Mouse (Mus musculus): ENCODE measurements at regions not wholly inside any gene's neighbourhood (a gene's known extent, or its start where the extent isn't known, plus 50 kb on each side); places are given as distances from the start of the nearest gene placed in this dataset.
A peak's percentile ranks its signal among the peaks of the same experiment; 100 is the strongest.

GRCm38 (mm10) chr13:35377487-35377886 is 282.1 kb upstream of the Cdyl start:
- Histone ChIP-seq H3K4me3 (ENCODE audit: low read depth, low read length) (no peak overlapping the region), H3K4me2 (ENCODE audit: low read depth, low read length) (no peak overlapping the region), H3K27ac (ENCODE audit: low read depth) (no peak overlapping the region), H3K9me3 (replicated peaks; ENCODE audit: control insufficient read depth, low read length) (no peaks in the 10 kb centered on the region), H3K9ac (replicated peaks; ENCODE audit: low read depth, low read length) (no peak overlapping the region), H3K27me3 (ENCODE audit: control insufficient read depth, insufficient read depth, low read length) (no peaks in the 10 kb centered on the region), H3K36me3 (replicated peaks; ENCODE audit: control insufficient read depth, insufficient read depth, low read length) (no peaks in the 10 kb centered on the region), H3K4me1 (ENCODE audit: control insufficient read depth, insufficient read depth) (no peaks in the 10 kb centered on the region)
- WGBS = 85% methylated on average over 2 of the region's 2 CpGs
- no peak for ATAC-seq (ENCODE audit: insufficient read depth, low read depth)
- no peak for DNase-seq (ENCODE audit: low spot score)
- TF ChIP-seq CTCF (IDR thresholded peaks at IDR 0.05; ENCODE audit: low read depth) = no peak
- TF ChIP-seq EP300 (IDR thresholded peaks at IDR 0.05; ENCODE audit: low read depth) = no peak

GRCm38 (mm10) chr13:35379500-35379899 is 280.1 kb upstream of the Cdyl start:
- Histone ChIP-seq H3K4me3 (ENCODE audit: low read depth, low read length) (no peak overlapping the region), H3K27me3 (ENCODE audit: control insufficient read depth, insufficient read depth, low read length) (no peaks in the 10 kb centered on the region), H3K4me2 (ENCODE audit: low read depth, low read length) (no peak overlapping the region), H3K9me3 (replicated peaks; ENCODE audit: control insufficient read depth, low read length) (no peaks in the 10 kb centered on the region), H3K27ac (ENCODE audit: low read depth) (no peak overlapping the region), H3K36me3 (replicated peaks; ENCODE audit: control insufficient read depth, insufficient read depth, low read length) (no peaks in the 10 kb centered on the region), H3K9ac (replicated peaks; ENCODE audit: low read depth, low read length) (no peak overlapping the region), H3K4me1 (ENCODE audit: control insufficient read depth, insufficient read depth) (peaks cover 13% of the 10 kb centered on the region)
- TF ChIP-seq CTCF (IDR thresholded peaks at IDR 0.05; ENCODE audit: low read depth) = no peak
- no peak for TF ChIP-seq EP300 (IDR thresholded peaks at IDR 0.05; ENCODE audit: low read depth)
- 85% methylated on average over 2 of the region's 2 CpGs for WGBS
- DNase-seq (ENCODE audit: low spot score) (no peak), ATAC-seq (ENCODE audit: insufficient read depth, low read depth) (no peak)

- 58% methylated on average over 3 of the region's 3 CpGs for WGBS
- no peak for ATAC-seq (ENCODE audit: insufficient read depth, low read depth)
- H3K4me3 ChIP-seq (ENCODE audit: low read depth, low read length) = no peak overlapping the region
- DNase-seq (ENCODE audit: low spot score) = no peak
- no peak for TF ChIP-seq EP300 (IDR thresholded peaks at IDR 0.05; ENCODE audit: low read depth)
- no peaks in the 10 kb centered on the region for H3K27me3 ChIP-seq (ENCODE audit: control insufficient read depth, insufficient read depth, low read length)
- peaks cover 15% of the 10 kb centered on the region for H3K4me1 ChIP-seq (ENCODE audit: control insufficient read depth, insufficient read depth)
- H3K36me3 ChIP-seq (replicated peaks; ENCODE audit: control insufficient read depth, insufficient read depth, low read length) = no peaks in the 10 kb centered on the region
- no peak overlapping the region for H3K4me2 ChIP-seq (ENCODE audit: low read depth, low read length)
- H3K9me3 ChIP-seq (replicated peaks; ENCODE audit: control insufficient read depth, low read length) = no peaks in the 10 kb centered on the region
- no peak overlapping the region for H3K9ac ChIP-seq (replicated peaks; ENCODE audit: low read depth, low read length)
- no peak overlapping the region for H3K27ac ChIP-seq (ENCODE audit: low read depth)
These were observed 279.2 kb upstream of the Cdyl start for GRCm38 (mm10) chr13:35380224-35381009.

- DNase-seq (ENCODE audit: low spot score) = no peak
- ATAC-seq (ENCODE audit: insufficient read depth, low read depth) = no peak
- TF ChIP-seq CTCF (IDR thresholded peaks at IDR 0.05; ENCODE audit: low read depth) = no peak
- no peak for TF ChIP-seq EP300 (IDR thresholded peaks at IDR 0.05; ENCODE audit: low read depth)
These were observed 278.0 kb upstream of the Cdyl start for GRCm38 (mm10) chr13:35381641-35382040.

GRCm38 (mm10) chr13:35383000-35383623 is 276.5 kb upstream of the Cdyl start:
- Histone ChIP-seq H3K4me3 (ENCODE audit: low read depth, low read length) (peak overlapping the region; percentile 23; the same call in 1 of the 2 replicates), H3K4me1 (ENCODE audit: control insufficient read depth, insufficient read depth) (peaks cover 15% of the 10 kb centered on the region), H3K27me3 (ENCODE audit: control insufficient read depth, insufficient read depth, low read length) (no peaks in the 10 kb centered on the region), H3K4me2 (ENCODE audit: low read depth, low read length) (peak overlapping the region; percentile 53), H3K9ac (replicated peaks; ENCODE audit: low read depth, low read length) (peak overlapping the region; percentile 44; the same call in 1 of the 2 replicates), H3K36me3 (replicated peaks; ENCODE audit: control insufficient read depth, insufficient read depth, low read length) (no peaks in the 10 kb centered on the region), H3K27ac (ENCODE audit: low read depth) (peak overlapping the region; percentile 88), H3K9me3 (replicated peaks; ENCODE audit: control insufficient read depth, low read length) (no peaks in the 10 kb centered on the region)
- ATAC-seq (ENCODE audit: insufficient read depth, low read depth) (peak; percentile 73), DNase-seq (ENCODE audit: low spot score) (no peak)
- 10% methylated on average over 12 of the region's 12 CpGs for WGBS
- TF ChIP-seq CTCF (IDR thresholded peaks at IDR 0.05; ENCODE audit: low read depth) = no peak

More at GRCm38 (mm10) chr13:35381641-35382040, 278.0 kb upstream of the Cdyl start:
- Histone ChIP-seq H3K36me3 (replicated peaks; ENCODE audit: control insufficient read depth, insufficient read depth, low read length) (no peaks in the 10 kb centered on the region), H3K4me2 (ENCODE audit: low read depth, low read length) (no peak overlapping the region), H3K4me3 (ENCODE audit: low read depth, low read length) (no peak overlapping the region), H3K4me1 (ENCODE audit: control insufficient read depth, insufficient read depth) (peaks cover 15% of the 10 kb centered on the region), H3K27ac (ENCODE audit: low read depth) (no peak overlapping the region), H3K9ac (replicated peaks; ENCODE audit: low read depth, low read length) (no peak overlapping the region), H3K27me3 (ENCODE audit: control insufficient read depth, insufficient read depth, low read length) (no peaks in the 10 kb centered on the region), H3K9me3 (replicated peaks; ENCODE audit: control insufficient read depth, low read length) (no peaks in the 10 kb centered on the region)
- 63% methylated on average over 2 of the region's 2 CpGs for WGBS

All from heart, postnatal 0 days (tissue).